Mouse (Mus musculus): ENCODE results near the gene Ctdsp2.

Gene Ctdsp2

DNA sequence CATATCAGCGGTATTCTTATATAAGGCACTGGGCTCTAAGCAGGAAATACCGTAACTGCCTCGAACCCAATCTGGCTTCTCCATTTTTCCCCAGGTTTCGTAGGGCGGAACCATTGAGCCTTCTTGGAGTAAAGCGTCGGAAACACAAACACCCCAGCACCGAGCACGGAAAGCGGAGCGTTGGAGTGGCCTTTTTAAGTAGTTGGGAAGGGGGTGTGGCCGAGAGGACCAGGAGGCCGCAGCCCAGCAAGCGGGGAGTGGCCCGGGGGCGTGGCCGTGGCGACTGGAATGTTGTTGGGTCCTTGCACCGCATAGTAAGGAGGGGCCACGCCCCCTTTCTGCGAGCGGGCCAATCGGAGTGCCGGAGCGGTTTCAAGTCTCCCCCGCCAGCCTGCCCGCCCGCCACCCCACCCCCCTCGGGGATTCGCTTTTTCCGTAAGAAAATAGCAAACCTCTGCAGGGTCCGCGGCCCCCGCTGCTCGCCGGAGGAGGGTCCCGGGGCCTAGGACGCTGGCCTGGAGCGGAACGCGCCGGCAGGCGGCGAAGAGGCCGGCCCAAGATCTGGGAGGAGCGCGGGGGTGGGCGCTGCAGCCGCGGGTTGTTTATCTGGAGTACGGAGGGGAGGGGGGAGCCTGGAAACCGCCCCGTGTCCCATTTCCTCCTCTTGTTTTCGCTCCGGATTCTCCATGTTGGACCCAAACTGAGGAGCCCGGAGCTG, at the start of gene Ctdsp2:
Gene Ctdsp2, plus strand, starts transcription at position 441 of the 718 bp plus-strand sequence.
- peak; percentile 100 for DNase-seq

DNA sequence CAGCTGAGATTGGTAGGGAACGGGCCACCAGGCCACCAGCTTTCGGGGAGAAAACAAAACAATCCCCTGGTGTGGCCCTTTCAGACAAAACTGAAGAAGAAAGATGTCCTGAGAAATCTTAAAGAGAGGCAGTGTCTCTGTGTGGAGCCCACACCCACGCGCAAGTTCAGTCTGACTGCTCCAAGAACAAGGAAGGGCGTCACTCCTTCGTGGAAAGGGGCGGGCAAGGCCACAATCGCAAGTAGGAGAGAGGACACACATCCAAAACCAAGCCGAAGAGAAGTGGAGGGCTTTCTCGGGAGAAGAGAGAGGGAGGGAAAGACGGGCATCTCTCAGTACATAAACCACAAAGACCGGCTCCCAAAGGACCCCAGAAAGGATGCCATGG, 49.7 kb upstream of the Ctdsp2 start:
- no peak for DNase-seq

DNA sequence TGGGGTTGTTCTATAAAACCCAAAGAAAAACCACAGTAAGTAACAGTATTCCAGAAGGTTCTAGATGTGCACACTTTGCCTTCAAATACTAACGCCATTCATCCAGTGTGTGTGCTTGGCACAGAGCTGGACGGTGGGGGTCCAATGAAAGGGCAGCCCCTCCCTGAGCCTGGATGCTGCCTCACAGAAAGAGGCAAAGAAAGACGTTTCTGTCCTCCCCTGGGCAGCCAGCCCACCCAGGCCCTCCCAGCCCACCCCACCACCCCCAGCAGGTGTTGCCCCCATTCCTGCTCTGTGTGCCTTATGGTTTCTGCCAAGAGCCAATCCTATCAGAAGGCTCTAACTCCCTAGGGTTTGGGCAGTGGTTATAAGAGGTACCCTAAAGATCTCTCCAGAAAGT, 49.0 kb upstream of the Ctdsp2 start:
- no peak for DNase-seq

GRCm38 (mm10) chr10:126930270-126931121, 48.0 kb upstream of the Ctdsp2 start:
- no peak for DNase-seq

GRCm38 (mm10) chr10:126931123-126931759, 47.3 kb upstream of the Ctdsp2 start:
- DNase-seq = no peak

DNA sequence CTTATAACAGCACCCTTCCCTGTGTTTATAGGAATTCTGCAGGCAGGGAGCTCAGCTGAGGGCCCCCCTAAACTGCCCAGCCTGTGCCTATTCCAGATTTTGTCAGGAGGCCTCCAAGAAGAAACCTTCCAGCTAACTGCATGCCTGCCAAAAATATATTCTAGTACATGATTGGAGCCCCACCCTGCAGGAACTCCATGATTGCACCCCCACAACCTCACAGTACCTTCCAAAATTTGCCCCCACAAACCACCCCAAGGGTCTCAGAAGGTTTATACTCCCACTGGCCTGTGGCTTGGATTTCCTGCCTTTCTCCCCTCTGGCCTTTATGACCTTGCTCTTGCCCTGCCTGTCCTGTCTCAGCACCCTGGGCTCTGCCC, 46.8 kb upstream of the Ctdsp2 start:
- DNase-seq = no peak

GRCm38 (mm10) chr10:126934561-126934960, 44.0 kb upstream of the Ctdsp2 start:
- no peak for DNase-seq

- no peak for DNase-seq
These were observed 43.4 kb upstream of the Ctdsp2 start for GRCm38 (mm10) chr10:126935121-126935520.

GRCm38 (mm10) chr10:126935556-126936381, 42.7 kb upstream of the Ctdsp2 start:
- DNase-seq = no peak

DNA sequence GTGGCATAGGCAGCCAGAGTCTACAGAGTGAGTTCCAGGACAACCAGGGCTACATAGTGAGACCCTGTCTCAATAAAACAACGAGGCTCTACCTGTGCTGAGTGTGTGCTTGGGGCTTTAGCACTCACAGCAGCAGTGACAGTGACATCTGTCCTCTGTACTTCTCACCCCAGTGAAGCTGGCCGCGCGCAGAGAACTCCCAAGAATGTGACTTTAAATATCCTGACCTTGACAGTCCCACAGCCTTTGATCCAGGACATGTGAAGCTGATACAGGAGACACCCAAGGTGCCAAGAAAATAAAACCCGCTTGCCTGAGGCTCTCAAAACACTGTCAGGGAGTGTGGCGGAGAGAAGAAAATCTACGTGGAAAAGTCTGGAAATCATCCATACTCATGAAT, 37.6 kb upstream of the Ctdsp2 start:
- no peak for DNase-seq

GRCm38 (mm10) chr10:126945531-126945930, 33.0 kb upstream of the Ctdsp2 start:
- no peak for DNase-seq

DNA sequence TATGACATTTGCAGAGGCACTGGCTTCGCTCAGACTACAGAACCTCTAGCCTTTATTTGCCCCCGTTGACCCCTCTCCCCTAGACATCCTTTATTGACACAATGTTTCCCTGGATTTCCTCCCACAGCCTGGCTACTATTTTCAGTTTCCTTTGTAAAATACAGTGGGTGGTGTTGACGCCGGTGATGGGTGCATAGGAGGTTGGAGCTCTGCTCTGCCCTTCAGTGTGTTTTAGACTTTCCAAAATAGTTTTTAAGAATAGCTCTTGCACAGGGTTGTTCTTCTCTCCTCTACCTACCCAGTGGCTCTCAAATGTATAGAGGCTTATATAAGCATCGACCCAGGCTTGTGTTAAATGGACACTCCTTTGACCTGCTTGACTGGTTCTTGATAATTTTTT, 28.7 kb upstream of the Ctdsp2 start:
- no peak for DNase-seq

- DNase-seq = no peak
These were observed 27.9 kb upstream of the Ctdsp2 start for GRCm38 (mm10) chr10:126950572-126950971.

DNA sequence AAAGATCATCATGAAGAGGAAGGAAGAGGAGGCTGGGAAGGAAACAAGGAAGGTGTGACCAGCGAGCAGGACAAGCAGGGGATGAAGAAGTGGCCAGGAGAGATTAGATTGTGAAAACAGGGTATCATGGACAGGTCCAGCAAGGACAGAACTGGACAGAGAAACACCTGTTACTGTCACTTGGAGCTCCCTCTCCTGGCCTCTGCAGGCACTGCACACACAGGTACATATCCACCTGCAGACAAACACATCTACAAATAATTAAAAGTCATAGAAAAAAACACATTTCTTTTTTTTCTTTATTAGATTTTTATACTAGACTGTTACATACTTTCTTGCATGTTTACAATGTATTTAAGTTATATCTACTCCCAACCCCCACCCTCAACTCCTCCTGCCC, 26.1 kb upstream of the Ctdsp2 start:
- no peak for DNase-seq

DNA sequence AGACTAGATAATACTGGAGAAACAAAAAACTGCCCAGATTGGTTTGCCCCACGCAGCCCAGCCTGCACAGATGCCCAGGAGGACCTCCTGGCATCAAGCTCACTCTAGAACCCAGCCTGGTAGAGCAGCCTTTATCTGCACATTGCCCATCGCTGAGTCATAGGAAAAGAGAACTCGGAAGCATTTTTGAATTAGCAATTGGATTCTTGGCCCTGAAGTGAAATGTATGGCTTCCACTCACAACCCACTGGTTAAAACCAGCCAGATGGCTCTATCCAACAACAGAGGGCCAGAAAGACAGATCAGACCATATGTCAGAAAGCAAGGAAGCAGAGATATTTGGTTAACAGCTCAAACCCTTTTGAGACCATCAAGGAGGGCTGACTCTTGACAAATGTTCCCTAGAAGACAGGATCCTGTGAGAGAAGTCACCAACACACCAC, 25.5 kb upstream of the Ctdsp2 start:
- DNase-seq = peak; percentile 77

DNA sequence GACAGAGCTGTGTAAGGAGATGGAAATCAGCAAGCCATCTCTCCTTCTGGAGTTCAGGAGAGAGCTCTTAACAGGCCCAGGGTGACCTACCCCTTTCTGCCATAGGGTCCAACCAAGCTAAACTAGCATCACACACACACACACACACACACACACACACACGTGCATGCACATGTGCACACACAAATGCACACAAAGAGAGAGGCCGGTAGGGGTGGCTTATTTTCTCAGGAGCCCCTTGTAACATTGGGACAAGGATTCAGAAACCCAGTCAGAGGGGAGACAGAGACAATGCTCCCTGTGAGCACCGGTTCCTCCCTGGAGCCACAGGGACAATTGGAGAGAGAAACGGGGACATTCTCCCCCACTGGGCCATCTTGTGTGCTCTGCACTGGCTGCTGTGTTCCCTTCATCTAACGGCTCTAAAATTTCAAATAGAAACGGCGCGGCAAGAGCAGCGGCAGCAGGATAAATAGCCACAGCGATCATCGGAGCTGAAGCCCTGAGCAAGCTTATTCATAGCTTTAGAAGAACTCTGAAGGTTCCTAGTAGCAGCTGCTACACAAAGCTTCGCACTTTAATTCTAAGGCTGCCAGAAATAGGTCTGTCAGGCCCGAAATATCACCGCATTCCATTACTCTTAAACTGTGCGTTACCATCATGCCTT, 21.7 kb upstream of the Ctdsp2 start:
- DNase-seq = no peak

DNA sequence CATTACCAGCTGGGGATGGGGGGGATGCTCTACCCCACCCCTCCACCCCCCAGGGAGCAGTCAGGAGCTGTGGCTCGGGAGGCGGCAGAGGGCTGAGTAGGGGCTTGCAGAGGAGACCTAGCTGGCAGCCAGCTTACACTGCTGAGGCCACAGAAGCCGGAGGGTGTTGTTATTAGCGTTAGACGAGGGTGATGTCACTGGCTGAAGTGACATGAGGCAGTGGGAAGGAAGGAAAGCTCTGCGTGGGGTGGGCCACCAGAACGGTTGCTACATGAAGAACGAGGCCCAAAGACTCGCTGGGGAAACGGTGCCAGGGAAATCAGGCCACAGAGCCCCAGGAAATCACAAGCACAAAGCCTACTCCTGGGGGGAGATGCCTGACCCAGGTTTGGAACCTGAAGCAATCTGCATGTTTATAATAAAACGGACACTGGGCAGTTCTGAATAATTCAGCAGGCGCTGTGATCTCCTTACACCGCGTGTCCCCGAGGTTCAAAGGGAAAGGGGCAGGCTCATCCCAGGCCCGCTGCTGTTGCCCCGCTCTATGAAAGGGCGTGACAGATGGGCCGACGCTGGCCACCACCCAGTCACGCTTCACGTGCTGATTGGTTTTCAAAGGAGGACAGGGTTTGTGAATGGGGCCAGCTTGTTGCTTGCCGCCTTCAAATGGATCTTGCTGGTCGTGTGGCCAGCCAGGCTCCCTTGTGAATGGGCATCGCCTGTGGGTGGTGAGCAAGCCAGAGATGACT, 21.0 kb upstream of the Ctdsp2 start:
- DNase-seq = peak; percentile 84

GRCm38 (mm10) chr10:126960496-126960895, 18.0 kb upstream of the Ctdsp2 start:
- no peak for DNase-seq

DNA sequence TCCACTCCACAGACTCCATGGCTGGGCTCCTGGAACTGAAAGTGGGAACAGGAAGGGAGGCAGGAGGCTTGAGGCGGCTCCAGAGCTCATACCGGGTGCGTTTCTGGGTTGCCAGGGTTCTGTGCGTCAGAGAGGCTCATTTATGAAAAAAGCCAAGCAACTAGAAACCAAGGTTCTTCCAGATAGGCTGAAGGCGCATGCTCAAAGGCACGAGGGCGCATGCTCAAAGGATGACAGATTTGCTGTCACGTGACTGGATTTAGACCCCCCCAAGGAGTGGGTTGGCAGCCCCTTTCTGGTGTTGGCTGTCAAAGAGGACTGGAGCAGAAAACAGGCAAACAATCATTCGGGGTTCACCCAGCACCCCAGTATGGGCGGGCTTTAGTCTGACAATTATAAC, 16.8 kb upstream of the Ctdsp2 start:
- DNase-seq = peak; percentile 87

DNA sequence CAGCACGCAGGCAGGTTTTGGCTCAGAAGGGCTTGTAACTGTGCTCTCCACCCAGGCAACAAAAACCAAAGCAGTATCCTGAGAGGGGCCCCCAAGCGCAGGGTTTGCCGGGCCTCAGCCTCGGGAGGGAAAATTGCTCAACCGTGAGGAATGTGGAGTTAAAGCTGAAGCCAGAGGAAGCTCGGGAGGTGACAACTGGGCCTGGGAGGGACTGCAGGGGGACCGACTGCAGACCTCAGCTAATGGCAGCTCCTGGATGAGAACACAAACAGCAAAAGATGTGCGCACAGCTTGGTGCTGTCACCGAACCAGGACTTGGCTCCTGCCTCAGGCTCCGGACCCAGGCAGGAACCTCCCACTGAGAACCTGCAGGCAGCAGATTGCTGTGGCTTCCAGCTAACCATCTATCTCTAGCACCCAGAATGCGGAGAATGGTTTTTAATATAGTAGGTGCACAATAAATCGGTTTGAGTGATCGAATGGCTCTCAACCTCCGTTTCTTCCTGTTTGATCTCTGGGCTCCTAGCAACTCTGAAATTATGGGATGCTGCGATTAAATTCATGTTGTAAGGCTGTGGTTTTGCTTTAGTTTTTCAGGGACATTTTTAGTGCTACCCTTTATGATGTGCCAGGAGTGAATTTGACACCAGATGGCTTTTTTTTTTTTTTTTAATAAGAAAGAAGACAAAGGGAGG, 16.1 kb upstream of the Ctdsp2 start:
- DNase-seq = peak; percentile 81

DNA sequence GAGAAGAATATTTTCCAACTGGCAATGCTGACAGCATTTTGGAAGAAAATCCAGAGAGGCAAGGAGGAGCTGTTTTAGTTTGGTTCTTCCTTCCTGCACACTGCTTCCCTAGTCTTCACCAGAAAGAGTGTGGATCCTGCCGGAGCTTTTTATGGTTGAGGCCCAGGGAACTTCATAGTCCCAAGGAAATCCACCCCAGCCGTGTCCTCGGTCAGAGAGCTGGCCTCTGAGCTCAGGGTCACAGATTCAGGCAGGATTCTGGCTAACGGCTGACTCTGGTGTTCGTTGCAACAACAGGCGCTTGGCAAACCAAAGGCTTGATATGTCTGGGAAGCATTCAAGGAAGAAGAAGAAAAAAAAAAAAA, 15.6 kb upstream of the Ctdsp2 start:
- no peak for DNase-seq
